Mouse (Mus musculus): ENCODE results near the gene Ppil6.

DNA sequence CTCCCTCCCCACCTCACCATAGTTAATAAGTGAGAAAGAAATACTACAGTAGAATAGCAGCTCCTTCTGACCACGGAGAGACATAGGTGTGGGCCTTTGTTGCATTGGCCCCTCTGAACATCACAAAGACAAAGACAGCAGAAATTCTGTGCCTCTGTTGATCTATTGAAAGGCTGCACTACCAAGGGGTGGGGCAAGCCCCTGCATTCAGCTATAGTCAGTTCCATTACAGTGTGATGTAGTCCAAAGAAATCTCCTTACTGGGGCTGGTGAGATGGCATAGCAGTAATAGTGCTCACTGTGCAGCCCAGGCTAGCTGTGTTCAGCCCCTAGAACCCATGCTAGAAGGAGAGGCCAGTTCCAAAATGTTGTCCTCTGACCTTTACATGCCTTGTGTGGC lies 14.8 kb downstream of the Ppil6 start:
- TF ChIP-seq POLR2A (IDR thresholded peaks at IDR 0.05; ENCODE audit: extremely low read depth, insufficient read depth, low read length): no peak
- TF ChIP-seq CTCF (IDR thresholded peaks at IDR 0.05; ENCODE audit: low read depth, low read length): no peak

Measured in liver, adult 2 months (tissue).